Mouse (Mus musculus): ENCODE data around the gene 2310030G06Rik.

- TF ChIP-seq CTCF (IDR thresholded peaks at IDR 0.05; ENCODE audit: low read depth): no peak
- TF ChIP-seq EP300 (IDR thresholded peaks at IDR 0.05; ENCODE audit: low read depth): no peak
These were observed 530 bp downstream of the 2310030G06Rik start for GRCm38 (mm10) chr9:50745806-50746205.
